Mouse (Mus musculus): ENCODE results near the gene Grb7.

Gene Grb7

DNA sequence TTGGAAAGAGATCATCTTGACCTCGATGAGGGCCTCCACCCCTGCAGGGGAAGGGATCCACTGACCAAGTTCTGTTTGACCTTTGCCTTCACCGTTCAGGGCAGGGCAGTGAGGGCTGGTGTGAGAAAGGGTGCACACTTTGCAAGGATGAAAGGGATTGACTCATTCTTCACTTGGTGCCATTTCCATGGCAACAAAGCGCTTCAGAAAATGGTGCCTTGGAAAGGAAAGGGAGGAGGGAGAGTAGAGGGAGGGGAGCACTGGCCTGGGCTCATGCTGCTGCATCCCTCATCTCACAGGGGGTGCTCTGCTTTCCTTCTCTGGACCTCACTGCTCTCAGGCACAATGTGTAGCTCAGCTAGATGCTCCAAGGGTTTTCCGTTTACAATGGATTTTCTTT is 26.5 kb downstream of the Grb7 start:
- DNase-seq (ENCODE audit: low spot score), result no peak

DNA sequence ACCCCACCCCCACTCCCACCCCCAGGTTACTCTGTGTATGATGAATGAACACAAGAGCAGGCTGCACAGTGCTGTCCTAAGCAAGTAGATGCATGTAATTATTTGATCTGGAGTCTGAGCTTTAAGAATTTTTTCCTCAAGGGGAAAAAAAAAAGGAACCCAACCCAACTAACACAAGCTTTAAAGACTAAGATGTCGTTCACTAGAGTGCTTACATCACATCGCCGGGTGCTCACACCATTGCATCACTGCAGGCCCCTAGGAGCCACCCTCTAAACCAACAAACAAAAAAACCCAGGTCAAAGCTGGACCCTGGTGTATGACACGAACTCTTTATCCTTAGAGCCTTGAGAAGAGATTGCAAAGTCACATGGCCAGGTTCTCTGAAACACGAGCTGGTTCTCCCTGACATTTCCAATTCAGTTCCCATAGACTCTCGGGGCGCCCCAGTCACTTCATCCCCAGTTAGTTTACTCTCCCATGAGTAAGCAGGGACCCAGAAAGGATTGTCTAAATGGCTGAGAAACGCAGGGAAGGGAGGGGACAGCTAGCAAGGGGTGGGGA is 27.8 kb downstream of the Grb7 start:
- DNase-seq (ENCODE audit: low spot score), result no peak

DNA sequence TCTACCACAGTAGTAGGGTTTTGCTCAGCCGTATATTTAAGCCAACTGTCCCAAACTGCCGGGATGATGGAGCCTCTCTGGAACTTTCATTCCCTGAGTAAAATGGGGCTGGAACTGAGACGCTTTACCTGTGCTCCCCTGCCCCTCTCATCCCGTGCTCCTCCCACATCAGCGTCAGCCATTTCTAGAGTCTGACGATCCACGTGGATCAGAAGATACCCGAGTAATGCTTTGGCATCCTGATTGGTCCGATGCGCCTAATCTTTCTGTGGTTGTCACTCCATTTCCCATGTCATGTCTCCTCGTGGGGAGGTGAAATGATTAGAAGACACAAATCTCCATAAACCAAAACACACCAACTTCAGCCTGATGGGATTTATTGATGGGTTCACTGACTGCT is 28.8 kb downstream of the Grb7 start:
- DNase-seq (ENCODE audit: low spot score), result no peak

DNA sequence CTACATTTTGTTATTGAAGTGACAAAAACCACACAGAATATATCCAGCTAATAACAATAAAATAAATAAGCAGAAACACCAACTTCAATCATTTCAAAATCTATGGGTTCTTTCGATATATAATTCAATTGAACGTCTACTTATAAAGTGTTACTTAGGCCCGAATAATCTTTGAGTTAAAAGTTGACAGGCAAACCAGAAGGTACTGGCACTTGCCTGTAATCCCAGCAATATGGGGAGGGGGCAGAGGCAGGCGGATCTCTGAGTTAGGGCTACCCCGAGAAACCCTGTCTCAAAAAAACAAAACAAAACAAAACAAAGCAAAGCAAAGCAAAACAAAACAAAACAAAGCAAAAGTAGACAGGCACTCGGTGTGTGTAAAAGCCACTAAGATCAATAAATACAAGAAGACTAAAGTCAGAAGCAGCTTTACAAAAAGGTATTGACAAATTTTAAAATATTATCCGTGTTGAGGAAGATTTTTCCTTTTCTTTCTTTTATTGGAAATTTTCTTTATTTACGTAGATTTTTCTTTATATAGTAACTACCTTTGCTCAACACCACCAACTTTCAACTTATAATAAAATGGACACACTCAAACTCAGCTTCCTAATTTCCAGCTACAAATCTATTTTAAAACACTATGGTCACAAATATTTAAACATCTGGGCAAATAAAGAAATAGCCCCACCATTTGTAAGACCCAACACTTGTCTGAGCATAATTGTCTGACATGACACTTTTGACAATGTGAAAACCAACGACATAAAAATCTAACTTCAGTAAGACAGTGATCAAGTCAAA is 29.6 kb downstream of the Grb7 start:
- no peak for DNase-seq (ENCODE audit: low spot score)

DNA sequence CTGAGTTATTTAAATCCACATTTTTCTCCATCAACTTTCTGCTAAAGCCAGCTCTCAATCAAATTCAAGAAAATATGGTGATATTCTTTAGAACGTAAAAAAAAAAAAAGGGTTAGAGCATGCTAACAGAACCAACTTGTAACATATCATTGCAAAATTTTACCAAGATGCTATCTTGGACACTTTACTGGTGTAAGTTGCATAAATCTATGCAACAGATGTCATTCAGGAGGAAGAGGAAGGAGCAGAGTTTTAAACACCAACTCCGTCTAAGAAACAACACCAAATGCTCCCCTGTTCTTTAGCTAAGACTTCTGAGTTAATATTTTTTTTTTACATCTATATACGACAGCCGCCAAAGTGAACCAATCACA is 30.2 kb downstream of the Grb7 start:
- no peak for DNase-seq (ENCODE audit: low spot score)

DNA sequence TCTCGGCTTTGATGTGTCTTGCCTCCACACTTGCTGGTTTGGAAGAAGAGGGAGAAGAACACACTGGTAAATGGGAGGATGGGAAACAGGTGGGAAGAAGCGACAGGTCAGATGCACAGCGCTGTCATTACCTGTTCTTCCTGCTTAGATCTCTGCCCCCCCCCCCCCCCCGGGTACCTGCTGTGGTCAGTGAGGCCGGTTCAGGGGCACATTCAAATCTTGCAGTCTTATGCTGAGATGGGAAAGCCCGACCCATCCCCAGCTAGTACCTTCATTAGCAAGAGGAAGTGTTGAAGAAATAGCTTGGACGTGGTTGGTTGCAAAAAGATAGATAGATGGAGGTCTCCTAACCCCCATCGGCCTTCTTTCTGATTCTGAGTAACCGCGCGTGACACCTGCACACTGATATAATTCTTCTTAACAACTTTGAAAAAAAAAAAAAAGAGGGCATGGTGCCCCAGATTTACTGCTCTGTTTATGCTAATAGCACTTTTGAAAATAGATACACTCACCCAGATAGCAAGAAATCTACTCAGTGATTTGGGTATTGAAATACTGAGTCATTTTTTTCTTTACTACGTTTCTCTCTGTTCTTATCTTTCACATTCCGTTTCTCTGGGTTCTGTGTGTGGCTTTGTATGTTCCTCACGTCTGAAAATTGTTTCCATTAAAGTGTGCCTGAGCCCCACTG is 31.0 kb downstream of the Grb7 start:
- no peak for DNase-seq (ENCODE audit: low spot score)

DNA sequence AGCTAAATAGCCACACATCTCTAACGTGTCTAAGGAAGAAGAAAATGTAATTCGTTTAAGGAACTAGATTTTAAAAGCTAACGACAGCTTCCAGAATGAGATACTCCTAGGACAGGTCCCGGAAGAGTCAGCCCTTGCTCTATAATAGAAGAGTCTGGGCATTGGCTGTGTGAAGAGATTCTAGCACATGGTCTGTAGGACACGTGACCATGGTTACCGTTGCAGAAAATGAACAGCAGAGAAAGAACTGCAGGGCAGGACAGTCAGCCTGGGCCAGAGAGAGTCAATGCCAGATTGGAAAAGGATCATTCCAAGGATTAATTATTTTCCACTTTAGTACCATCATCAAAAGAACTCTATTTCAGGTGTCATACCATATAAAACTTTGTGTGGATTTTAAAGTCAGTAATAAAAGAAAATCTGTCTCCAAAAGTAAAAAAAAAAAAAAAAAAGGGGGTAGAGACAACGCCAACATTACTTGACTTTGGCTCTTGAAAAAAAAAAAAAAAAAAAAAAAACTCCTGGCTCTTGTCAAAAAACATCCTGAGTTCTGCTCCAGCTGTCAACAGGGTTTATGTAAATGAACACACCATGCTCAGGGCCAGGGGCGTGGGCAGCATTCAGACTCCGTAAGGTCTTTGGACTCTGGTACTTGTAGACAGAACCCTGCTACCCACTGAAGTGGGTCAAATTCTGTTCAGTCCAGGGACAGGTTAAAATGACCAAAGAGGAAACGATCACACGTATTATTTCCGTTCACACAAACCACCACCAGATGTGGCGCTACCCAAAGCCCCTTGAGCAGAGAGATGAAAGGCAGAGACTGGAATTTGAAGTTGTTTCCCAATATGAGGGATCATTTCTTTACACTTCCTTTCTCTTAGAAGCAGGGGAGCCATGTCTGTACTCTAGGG is 33.1 kb downstream of the Grb7 start:
- DNase-seq (ENCODE audit: low spot score), result no peak

DNA sequence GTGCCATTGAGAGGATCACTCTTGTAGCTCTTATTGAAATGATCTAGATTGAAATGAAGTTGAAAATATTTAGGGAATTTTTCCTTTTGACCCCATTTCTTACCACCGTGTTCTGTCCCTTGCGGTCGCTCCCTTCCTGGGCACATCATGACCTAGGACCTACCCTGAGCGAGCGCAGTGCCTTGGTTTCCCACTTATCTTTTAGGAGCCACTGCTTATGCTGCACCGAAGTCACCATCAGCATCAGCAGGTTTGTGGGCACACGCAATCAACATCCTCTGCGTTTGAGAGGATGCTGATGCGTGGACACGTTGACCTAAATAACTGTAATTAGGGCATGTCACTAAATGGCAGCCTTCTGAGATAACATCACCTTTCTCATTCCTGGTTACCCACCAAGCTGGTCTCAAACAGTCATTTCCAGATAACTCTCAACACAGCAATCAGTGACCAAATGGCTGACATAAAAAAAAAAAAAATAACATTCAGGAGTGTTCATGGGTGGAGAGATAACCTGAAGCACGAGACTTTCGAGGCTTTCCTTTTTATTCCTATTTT is 33.8 kb downstream of the Grb7 start:
- no peak for DNase-seq (ENCODE audit: low spot score)

DNA sequence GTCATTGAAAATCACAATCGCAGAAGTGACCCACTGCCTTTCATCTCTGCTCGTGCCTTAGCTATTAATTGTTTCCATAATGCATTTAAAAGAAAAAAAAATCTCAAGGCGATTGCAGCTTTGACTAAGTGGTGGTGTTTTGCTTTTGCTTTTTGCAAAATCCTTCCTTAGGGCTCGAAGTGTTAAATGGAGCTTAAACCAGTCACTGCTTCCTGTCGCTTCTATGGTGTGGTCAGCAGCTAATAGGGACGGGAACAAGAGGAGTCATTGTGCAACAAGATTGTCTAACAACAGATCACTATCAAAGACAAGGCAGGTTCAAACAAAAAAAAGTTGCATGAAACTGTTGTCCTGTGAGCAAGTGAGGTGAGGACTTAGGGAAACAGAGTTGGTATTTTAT is 35.0 kb downstream of the Grb7 start:
- DNase-seq (ENCODE audit: low spot score), result no peak

DNA sequence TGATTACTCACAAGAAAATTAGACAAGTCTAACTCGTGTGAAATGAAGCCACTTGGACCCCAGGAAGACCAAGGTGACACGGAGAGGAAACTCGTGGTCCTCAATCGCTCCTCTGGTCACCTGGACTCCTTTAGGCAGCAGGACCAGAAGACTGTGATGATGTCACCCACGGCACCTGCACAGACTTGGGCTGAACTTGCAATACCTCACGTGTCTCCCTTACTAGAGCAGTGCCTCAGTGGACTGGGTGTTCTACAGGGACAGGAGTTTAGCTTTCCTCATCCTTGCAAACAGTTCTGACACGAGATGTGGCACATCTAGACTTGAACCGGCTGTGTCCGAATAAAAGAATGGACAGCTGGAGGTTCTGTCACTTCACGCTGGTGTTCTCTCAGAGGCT is 35.9 kb downstream of the Grb7 start:
- no peak for DNase-seq (ENCODE audit: low spot score)

DNA sequence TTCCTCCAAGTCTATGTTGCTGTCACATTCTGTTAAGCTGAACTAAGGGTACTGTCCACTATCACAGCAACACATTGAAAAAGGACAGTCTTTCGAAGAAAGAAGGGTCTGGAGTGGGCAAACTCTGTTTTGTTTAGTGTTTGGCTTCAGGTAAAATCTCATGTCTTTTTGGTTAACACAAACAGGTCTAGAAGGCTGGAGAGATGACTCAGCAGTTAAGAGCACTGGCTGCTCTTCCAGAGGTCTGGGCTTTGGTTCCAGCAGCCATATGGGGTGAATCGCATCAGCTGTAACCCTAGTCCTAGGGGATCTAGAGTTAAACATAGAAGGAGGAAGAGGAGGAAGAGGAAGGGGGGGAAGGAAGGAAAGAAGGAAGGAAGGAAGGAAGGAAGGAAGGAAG is 39.6 kb downstream of the Grb7 start:
- DNase-seq (ENCODE audit: low spot score), result no peak

DNA sequence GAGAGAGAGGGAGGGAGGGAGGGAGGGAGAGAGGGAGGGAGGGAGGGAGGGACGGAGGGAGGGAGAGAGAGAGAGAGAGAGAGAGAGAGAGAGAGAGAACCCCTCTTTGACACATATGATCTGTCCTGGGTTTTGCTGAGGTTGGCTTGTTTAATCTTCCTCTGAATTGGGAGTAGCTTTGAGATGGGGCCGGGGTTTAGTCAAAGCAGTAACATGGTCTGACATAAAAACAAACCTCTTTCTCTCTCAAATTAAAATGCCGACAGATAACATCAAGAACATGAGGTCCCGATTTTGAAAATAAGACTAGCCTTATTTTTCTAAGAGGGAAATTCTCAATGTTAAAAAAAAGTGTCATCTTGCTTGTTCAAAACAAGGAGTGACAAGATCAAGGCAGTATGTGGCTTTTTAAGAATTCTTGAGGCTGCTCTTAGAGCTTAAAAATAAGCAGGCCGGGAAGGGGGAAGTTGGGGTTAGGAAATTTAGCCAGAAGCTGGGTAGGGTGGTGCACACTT is 41.4 kb downstream of the Grb7 start:
- DNase-seq (ENCODE audit: low spot score), result no peak

DNA sequence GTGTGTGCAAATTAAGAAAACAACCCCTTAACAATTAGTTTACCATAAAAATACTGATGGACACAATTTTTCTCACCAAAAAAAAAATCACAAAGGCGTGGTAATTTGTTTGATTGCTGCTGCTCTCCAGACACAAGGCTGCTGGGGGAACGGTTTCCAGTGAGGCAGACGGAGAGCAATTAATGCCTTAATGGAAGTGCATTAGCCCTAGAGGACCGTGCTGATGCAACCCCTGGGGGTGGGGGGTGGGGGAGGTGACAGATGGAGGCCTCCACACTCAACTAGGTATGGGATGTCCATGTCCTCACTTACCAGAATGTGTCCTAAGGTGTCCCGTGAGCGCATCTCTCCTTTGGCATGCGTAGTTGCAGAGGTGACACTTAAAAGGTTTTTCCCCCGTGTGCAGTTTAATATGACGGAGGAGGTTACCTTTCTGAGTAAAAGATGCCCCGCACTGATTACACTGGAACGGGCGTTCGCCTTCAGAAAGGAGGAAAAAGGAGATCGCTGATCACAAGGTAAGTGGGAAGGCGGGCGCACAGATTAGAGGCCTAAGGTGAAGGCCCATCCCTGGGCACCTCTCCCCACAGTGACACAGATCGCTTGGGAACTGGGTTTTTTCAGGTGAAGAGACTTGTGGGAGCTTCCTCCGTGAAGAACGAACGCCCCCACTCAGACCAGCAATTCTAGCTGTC is 42.5 kb downstream of the Grb7 start:
- no peak for DNase-seq (ENCODE audit: low spot score)

DNA sequence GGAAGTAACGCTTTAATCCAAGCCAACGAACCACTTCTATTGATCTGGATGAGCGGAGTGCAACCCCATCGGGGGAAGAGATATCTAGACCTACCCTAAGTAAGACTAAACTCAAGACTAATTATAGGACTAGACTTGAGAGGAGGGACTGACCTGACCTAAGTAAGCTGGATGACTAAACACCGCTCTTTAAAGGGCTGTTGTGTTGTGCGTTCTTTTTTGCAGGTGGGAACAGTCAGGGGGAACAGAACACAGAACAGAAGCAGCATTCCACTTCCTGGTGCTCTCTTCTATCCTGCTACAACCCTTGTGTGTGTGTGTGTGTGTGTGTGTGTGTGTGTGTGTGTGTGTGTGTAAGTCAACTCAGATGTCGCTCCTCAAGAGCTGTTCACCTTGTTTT is 45.4 kb downstream of the Grb7 start:
- no peak for DNase-seq (ENCODE audit: low spot score)

DNA sequence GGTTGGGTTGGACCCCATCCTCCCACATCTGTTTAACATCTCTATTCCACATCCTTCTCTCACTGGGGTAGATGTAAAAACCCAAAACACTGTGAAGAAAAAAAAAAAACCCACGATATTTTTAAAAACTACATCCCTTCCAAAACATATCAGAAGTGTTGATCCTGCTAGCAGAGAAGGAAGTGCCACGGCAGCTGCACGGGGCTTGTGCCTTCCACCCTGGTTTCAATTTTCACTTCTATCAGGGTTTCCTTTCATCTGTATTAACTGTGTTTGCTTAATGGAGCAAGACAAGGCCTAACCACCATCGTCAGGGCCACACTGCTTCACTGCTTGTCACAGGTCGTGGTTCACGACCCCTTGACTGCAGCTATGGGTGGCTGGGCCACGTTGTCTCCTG is 46.8 kb downstream of the Grb7 start:
- no peak for DNase-seq (ENCODE audit: low spot score)

DNA sequence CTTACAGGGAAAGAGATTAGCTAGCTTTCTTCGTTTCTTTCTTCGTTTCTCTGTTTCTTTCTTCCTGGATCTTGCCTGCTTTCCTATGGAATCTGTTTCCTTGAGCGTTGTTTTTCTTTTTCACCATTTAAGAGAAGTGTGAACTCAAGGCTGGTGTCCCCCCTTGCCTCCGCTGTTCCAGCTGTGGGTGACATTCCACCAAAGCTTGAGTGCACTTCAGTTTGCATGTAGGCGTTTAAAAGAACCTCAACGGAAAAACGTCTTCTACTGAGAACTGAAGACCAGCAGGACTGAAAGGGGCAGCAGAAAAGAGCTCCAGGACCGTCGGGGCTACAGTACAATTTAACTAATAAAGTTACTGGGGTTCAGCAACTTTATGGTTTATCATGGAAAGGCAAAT is 47.2 kb downstream of the Grb7 start:
- DNase-seq (ENCODE audit: low spot score), result no peak

DNA sequence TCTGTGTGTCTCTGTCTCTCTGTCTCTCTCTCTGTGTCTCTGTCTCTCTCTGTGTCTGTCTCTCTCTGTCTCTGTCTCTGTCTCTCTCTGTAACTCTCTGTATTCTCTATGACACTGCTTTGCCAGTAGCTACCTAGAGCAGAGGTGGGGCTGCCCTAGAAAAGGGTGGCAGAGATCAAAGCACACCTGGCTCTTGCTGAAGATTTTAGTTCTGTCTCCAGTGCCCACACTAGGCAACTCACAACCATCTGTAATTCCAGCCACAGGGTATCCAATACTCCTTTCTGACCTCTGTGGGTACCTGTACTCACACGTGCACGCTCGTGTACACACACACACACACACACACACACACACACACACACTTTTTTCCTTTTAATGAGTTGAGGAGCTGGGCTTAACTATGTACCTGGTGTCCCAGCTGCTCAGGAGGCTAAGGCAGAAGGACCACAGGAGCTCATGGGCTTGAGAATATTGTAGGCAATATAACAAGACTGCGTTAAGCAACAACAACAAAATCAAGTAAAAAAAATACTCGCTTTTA is 49.1 kb downstream of the Grb7 start:
- no peak for DNase-seq (ENCODE audit: low spot score)

DNA sequence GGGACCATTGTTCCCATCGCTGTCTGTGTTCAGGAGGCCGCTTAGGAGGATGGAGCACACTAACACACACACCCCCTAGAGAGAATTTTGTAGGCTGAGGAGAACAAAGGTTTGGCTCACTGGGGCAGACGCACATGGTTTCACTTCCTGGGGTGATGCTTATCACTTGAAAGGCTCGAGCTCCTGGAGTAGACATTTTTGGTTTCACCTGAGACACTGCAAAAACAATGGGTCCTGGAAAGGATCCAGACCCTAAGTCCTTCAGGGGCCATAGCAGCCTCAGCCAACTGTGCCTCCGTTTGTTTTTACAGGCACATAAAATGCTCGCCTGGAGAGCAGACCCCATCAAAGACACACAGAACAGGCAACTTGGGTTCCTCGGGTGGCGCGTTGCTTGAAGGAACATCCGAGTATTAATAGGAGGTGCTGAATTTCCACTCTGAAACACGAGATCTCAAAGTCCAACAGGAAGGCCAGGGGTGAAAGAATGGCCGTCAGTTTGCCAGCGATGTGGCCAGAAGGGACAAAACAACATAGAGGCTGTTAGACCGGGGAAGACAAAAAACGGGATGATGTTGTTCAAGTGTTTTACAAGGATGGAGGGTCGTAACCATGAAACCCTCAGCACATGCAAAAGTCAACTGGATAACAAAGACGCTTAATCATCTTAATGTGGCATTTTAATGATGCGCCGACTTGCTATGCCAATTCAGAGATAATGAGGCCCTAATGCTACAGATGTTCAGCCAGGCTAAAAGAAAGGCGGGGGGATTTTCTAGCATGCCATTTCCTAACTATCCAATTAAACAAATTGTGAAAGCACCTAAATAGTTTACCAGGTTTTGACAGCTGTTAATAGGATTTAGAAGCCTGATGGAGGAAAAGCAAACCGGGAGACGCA is 51.4 kb downstream of the Grb7 start:
- no peak for DNase-seq (ENCODE audit: low spot score)

DNA sequence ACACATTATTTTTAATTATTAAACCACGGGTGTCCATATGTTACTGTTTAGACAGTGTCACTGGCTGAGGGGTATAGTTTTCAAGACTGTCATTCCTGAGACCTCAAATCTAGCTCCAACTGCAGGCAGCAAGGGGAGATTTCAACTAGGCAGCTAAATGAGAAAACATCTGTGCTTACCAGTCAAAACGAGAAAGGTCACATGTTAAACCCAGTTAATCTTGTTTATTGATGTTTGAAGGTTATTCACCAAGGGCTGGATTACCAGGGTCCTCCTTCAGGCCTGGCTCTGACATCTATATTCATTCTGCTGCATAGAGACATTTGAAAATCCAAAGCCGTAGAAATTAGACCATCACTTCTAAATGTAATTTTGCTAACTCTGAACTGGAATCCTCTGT is 58.7 kb downstream of the Grb7 start:
- no peak for DNase-seq (ENCODE audit: low spot score)
